ENCODE assay signal across 14 mouse cellular contexts in genomic region chr2:68982979-68983378, GRCm38 (mm10).
"Had no signal": no experiment of that assay in that cellular context is flagged by ENCODE, and none has a peak within 500 bp of the region (broad histone marks: within the 10 kb centered on the region; RNA-seq: fewer than 3 reads in every experiment).

No protein-coding gene starts in this region.

- H3K9ac ChIP-seq: liver, embryonic 14.5 days; liver, postnatal 0 days; lung, embryonic 14.5 days; midbrain, embryonic 12.5 days; midbrain, embryonic 15.5 days; neural tube, embryonic 13.5 days had no signal

- H3K4me3 ChIP-seq: layer of hippocampus, adult 2 months; midbrain, embryonic 12.5 days; midbrain, embryonic 15.5 days; neural tube, embryonic 13.5 days had no signal

- H3K9me3 ChIP-seq: midbrain, embryonic 12.5 days; midbrain, embryonic 15.5 days; neural tube, embryonic 13.5 days had no signal

- H3K36me3 ChIP-seq: midbrain, embryonic 12.5 days; midbrain, embryonic 15.5 days; neural tube, embryonic 13.5 days had no signal

- ATAC-seq: liver, postnatal 0 days; midbrain, embryonic 15.5 days had no signal

- H3K27ac ChIP-seq: kidney, postnatal 0 days; liver, embryonic 14.5 days; midbrain, embryonic 12.5 days; neural tube, embryonic 13.5 days had no signal

- DNase-seq: kidney, adult 2 months; kidney, postnatal 25 days; layer of hippocampus, adult 9-11 months; liver, postnatal 0 days; lung, embryonic 14.5 days; retina, postnatal 1 day; right cerebral cortex, postnatal 25 days; thymus, postnatal 25 days had no signal

- H3K4me2 ChIP-seq: lung, embryonic 14.5 days; midbrain, embryonic 12.5 days; midbrain, embryonic 15.5 days; neural tube, embryonic 13.5 days had no signal

- H3K27me3 ChIP-seq: midbrain, embryonic 12.5 days; midbrain, embryonic 15.5 days; neural tube, embryonic 13.5 days had no signal
